Mouse (Mus musculus) spleen, postnatal 36 days (tissue): ENCODE results near the gene Gse1.

ENCODE experiments used
- DNase-seq, 2 experiments: peaks; one replicate each; pipeline ENCODE4 v3.0.0; 2022; ENCODE audit warnings: low spot score in 2 of 2, mixed read lengths in 1 of 2

Gene Gse1

GRCm38 (mm10) chr8:120445249-120445648 is 217.0 kb downstream of the Gse1 start:
- DNase-seq = peak in 1 of 2 experiments; percentile 36

- DNase-seq = no peak
Observed at GRCm38 (mm10) chr8:120448131-120448530, 219.9 kb downstream of the Gse1 start.

GRCm38 (mm10) chr8:120449139-120449538 is 220.9 kb downstream of the Gse1 start:
- no peak for DNase-seq

GRCm38 (mm10) chr8:120449608-120450031 is 221.4 kb downstream of the Gse1 start:
- DNase-seq = no peak

GRCm38 (mm10) chr8:120452111-120452510 is 223.9 kb downstream of the Gse1 start:
- no peak for DNase-seq

- DNase-seq = no peak
Observed at GRCm38 (mm10) chr8:120454404-120454803, 226.1 kb downstream of the Gse1 start.

GRCm38 (mm10) chr8:120460375-120460774 is 232.1 kb downstream of the Gse1 start:
- no peak for DNase-seq

- DNase-seq = no peak
Observed at GRCm38 (mm10) chr8:120462119-120462551, 233.9 kb downstream of the Gse1 start.

GRCm38 (mm10) chr8:120462611-120463010 is 234.4 kb downstream of the Gse1 start:
- no peak for DNase-seq

GRCm38 (mm10) chr8:120463918-120464584 is 235.8 kb downstream of the Gse1 start:
- DNase-seq = peak in 1 of 2 experiments; percentile 34

GRCm38 (mm10) chr8:120464585-120464937 is 236.3 kb downstream of the Gse1 start:
- no peak for DNase-seq

GRCm38 (mm10) chr8:120465710-120466109 is 237.5 kb downstream of the Gse1 start:
- DNase-seq = no peak

- DNase-seq = no peak
Observed at GRCm38 (mm10) chr8:120466266-120466665, 238.0 kb downstream of the Gse1 start.

- no peak for DNase-seq
Observed at GRCm38 (mm10) chr8:120467598-120467997, 239.3 kb downstream of the Gse1 start.

GRCm38 (mm10) chr8:120470170-120470569 is 241.9 kb downstream of the Gse1 start:
- DNase-seq = no peak

GRCm38 (mm10) chr8:120471166-120471565 is 242.9 kb downstream of the Gse1 start:
- DNase-seq = peak in 1 of 2 experiments; percentile 51

- no peak for DNase-seq
Observed at GRCm38 (mm10) chr8:120471752-120472151, 243.5 kb downstream of the Gse1 start.

- DNase-seq = no peak
Observed at GRCm38 (mm10) chr8:120472230-120472629, 244.0 kb downstream of the Gse1 start.

- DNase-seq = no peak
Observed at GRCm38 (mm10) chr8:120473729-120474364, 245.6 kb downstream of the Gse1 start.

GRCm38 (mm10) chr8:120474496-120475235 is 246.4 kb downstream of the Gse1 start:
- DNase-seq = no peak

GRCm38 (mm10) chr8:120475462-120476201 is 247.4 kb downstream of the Gse1 start:
- peak; percentile 76 to 83 for DNase-seq
